Mouse (Mus musculus): ENCODE measurements around the gene Dock3. TPM values are rescaled to one million over a fixed set of nuclear protein-coding genes. Genes with fewer than 3 reads are reported as not detected.

Dock3 gene
- total RNA-seq, 1 experiment from 2014 or later = not detected

DNA sequence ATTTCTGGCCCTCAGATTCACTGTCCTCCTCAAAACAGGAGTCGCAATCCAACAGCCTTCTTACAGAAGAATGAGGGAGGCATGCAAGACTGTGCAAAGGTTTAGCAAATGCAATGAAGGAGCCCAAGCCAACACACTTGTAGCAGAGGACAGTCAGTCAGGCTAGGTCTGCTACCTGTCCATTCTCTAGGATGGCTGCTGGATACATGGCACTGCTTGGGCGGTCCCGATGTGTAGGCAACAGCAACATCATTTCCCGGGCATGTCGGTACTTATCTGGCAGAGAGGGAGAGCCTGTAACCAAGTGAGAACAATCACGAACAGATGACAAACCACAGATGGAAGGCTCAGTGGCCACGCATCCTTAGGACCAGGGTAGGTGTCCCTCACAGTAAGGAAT lies 330.1 kb downstream of the Dock3 start:
- no peak for ATAC-seq (replicated peaks; ENCODE audit: insufficient number of reproducible peaks, low FRiP score, low TSS enrichment, poor library complexity, severe bottlenecking)

DNA sequence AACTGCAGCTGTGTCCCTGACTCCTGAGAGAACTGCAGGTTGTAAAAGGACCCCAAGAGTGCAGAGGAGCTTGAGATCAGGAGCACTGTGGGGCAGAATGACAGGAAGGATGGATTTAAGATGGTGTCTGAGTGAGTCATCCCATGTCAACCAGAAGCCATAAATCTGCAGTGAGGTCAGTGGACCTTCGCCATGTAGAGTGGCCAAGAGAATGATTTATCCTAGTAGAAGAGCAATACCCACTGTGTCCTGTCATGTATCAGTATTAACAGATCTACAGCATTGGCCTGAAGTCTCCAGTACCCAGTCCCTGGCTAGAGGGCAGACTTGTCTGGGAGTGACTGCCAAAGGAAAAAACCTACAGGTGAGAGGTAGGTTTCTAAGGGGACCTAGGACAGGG lies 332.8 kb downstream of the Dock3 start:
- no peak for ATAC-seq (replicated peaks; ENCODE audit: insufficient number of reproducible peaks, low FRiP score, low TSS enrichment, poor library complexity, severe bottlenecking)

DNA sequence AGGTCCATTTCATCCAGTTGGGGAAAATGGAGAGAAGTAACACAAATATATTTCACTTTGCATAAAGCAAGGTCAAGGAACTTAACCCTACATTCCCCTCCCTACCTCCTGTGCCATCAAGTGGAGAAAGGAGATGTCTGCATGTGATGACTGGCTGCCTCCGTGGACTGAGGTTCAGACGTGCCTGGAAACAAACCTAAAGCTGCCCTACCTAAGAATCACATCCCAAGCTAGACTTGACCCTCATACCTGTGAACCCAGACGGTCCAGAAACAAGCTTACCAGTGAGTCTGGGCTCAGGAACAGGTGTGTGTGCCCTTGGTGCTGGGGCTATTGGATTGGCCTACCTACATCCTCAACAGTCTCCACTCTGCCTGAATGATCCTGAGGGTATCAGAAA lies 338.4 kb downstream of the Dock3 start:
- ATAC-seq (replicated peaks; ENCODE audit: insufficient number of reproducible peaks, low FRiP score, low TSS enrichment, poor library complexity, severe bottlenecking) = no peak

DNA sequence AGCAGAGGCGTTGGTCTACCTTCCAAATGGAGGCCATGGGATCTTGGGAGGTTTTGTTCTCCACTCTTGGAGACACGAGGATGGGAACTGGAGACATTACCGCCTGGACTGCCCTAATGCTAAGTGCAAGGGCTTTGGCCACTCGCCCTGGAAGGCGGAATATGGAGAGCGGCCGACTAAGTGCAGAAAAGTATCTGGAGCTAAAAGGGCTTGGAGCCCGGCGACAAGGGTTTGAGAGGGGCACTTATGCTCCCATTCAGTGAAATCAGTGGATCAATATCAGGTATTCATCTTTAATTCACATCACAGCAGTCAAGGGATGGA lies 339.2 kb downstream of the Dock3 start:
- ATAC-seq (replicated peaks; ENCODE audit: insufficient number of reproducible peaks, low FRiP score, low TSS enrichment, poor library complexity, severe bottlenecking) = no peak

DNA sequence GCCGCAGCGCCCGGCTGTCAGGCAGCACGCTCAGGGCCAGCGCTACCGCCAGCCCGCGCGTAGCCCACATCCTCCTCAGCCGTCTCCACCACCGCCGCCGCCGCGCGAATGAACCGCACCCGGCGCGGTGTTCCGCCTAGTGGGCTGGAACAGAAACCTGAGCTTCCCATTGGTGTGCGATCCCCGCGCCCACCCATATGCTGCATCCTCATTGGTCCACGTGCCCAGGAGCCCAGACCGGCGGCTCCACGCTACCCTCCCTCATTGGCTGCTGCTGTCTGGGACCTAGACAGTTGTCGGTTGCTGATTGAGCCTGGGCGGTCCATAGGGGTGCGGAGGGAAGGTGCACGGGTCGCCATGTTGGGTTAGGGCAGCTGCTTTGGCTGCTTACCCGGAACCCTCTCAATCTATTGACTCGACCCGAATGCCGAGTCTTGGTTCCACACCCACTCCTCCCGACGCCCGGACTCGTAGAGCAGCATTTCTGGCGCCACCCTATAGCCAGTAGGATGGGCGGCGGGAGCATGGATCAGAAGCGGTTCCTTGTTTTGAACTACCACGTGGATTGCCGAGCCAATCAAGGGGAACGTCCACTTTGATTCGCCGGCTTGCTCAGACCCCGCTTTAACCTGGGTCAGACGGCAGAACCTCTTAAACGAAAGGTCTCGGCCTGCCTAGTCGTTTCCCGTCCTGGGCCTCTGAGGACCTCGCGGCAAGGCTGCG lies 339.7 kb downstream of the Dock3 start, which contains the start of gene Manf:
TSS of gene Manf (minus strand) at position 151 of the 723 bp plus-strand sequence.
- ATAC-seq (replicated peaks; ENCODE audit: insufficient number of reproducible peaks, low FRiP score, low TSS enrichment, poor library complexity, severe bottlenecking) = peak; percentile 90

DNA sequence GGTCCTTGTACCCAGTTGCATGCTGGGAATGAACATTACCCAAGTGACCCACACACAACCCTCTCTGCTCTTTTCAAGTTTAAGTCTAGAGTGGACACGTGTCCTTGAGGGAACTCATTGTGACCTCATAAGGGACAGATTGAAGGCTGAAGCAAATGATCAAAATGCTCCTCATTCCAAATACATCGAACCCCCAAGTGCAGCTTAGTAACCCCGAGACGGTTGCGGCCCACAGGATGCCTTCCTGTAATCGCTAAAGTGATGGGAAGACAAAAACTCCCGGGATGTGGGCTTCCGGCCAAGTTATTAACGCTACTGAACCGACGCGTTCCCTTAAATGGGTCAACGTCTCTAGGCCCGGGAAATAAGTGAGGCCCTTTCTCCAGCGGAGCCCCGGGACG lies 340.4 kb downstream of the Dock3 start:
- no peak for ATAC-seq (replicated peaks; ENCODE audit: insufficient number of reproducible peaks, low FRiP score, low TSS enrichment, poor library complexity, severe bottlenecking)

DNA sequence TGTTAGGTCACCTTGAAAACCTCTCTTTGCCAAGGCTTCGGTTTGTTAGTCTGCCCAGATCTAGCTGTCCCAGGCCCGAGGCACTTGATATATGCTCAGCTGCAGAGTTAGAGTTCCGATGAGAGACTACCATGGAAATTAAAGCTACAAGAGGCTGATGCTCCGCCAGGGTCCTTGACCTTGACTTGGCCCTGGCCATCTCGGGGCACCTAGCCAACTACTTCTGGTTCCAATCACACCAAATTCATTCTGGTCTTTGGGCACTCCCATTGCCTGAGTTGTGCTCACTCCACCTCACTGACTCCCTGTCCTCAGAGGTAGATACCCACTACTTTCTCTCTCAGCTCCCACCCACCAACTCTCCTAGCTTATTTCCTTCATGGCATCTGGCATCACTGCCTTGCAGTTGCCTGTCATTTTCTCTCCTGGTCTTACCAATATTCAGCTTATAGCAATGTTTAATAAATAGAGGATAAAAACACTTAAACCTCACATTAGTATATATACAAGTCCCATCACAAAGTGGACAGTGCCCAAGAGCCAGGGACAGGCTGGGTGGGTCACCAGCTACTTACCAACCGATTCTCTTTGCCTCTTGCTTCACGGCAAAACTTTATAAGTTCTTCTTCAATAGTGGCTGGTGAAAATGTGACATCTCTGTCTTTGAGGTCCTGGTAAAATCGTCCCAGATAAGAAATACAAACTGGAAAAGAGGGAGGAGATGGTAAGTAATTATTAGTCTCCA lies 341.0 kb downstream of the Dock3 start:
- no peak for ATAC-seq (replicated peaks; ENCODE audit: insufficient number of reproducible peaks, low FRiP score, low TSS enrichment, poor library complexity, severe bottlenecking)

DNA sequence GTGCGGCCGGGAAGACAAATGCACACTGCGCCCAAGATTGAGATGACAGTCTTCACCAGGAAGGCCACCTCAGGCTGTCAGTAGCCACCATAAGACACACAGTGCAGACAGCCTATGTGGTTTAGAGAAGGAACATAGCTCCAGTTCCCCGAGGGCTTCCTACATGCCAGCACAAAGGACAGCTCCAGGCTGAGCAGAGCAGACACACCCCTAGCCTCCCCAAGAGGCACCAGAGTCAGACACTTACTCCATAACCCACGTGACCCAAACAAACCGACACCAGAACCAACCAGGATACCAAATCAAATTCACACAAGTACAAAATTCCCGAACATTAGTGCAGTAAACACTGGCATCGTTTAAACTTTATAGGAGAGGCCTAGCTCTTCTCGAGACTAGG lies 342.4 kb downstream of the Dock3 start:
- no peak for ATAC-seq (replicated peaks; ENCODE audit: insufficient number of reproducible peaks, low FRiP score, low TSS enrichment, poor library complexity, severe bottlenecking)

DNA sequence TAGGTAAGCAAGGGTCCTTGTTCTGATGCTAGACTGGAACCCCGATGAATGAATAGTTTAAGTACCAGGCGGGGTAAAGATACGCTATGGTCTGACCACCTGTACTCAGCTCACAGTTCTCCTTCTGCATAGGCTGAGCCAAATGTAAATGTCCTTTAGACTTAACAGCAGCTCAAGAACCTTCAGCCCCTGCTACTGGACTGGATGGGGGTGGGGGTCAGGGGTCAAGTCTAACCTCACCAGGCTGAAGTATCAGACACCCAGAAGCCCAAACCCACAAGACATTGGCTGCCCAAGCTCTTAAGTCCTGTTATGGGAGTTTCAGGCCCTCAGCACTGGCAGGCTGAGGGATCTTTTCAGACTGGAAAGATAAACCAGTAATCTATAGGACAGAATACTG lies 343.4 kb downstream of the Dock3 start:
- no peak for ATAC-seq (replicated peaks; ENCODE audit: insufficient number of reproducible peaks, low FRiP score, low TSS enrichment, poor library complexity, severe bottlenecking)

DNA sequence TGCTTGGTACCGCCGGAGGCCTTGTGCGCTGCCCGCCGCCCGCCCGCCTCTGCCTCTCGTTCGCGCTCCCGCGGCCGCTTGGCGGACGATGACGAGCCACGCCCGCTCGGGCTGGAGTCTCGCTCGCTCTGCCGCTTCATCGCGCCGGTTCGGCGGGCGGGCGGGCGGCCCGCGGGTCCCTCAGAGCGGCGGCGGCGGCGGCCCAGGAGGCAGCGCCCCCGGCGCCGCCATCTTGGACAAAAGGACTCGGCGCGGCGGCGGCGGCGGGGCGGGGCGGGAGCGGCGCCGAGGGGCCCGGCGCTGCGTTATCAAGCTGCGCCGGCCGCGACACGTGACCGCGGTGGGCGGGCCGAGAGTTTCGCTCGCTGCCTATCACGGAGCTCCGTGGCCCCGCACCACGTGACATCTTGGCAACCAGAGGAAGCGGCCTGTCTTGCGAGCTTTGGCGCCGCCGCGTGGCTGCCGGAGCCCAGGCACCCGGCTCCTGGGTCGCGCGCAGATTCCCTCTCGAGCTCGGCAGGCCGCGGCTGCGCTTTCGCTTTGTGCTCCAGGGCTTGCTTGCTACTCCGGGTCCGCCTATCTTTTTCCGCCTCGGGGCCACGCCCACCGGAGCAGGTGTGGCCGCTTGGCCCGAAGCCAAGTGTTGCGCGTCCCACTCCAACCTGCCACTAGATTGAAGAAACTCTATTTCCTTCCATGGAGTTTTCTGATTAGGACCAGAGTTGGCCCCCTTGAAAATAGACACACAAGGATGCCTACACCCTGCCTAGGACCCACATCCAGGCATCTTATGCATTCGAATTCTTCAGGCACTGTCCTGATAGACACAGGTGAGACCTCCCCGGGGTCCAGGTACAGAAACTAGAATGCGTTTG lies 344.6 kb downstream of the Dock3 start, which contains the start of gene Rbm15b:
TSS of gene Rbm15b (minus strand) at position 601 of the 875 bp plus-strand sequence.
- peak; percentile 52 for ATAC-seq (replicated peaks; ENCODE audit: insufficient number of reproducible peaks, low FRiP score, low TSS enrichment, poor library complexity, severe bottlenecking)

GRCm38 (mm10) chr9:106885901-106886731 lies 345.6 kb downstream of the Dock3 start:
- no peak for ATAC-seq (replicated peaks; ENCODE audit: insufficient number of reproducible peaks, low FRiP score, low TSS enrichment, poor library complexity, severe bottlenecking)

DNA sequence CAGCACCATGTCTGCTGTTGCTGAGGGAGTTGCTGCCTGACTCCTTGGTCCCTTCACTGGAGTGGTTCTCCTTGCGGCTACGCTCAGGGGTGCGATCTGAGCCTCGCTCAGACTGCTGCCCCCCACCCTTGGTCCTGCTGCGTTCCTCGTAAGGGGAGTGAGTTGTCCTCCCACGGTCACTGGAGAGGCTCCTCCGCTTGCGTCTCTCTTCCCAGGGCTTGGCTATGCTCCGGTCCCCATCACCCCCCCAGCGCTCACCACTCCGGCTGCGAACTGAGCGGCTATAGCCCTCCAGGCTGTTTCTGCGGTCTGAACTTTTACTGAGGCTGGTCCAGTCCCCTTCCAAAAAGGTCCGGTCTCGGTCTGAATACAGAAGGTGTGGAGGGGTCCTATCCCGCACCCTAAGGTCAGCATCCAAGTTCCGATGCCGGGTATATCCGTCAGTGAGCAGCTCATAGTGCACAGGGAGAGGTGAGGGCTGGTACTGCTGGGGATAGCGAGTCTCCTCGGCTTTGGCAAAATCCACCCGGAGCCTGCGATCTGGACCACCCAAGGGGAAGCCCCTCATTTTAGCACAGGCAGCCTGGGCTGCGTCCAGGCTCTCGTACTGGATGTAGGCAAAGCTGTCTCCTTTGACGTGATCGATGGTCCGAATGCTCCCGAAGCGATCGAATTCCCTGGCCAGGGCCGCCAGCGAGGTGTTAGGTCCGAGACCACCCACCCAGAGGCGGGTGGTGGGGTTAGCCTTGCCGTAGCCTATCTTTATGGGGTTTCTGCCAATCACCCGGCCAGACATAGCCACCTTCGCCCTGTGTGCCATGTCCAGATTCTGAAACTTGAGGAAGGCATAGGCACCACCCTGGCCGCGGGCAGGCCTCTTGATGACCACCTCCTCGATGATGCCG lies 346.5 kb downstream of the Dock3 start:
- no peak for ATAC-seq (replicated peaks; ENCODE audit: insufficient number of reproducible peaks, low FRiP score, low TSS enrichment, poor library complexity, severe bottlenecking)

GRCm38 (mm10) chr9:106884306-106884705 lies 347.4 kb downstream of the Dock3 start:
- ATAC-seq (replicated peaks; ENCODE audit: insufficient number of reproducible peaks, low FRiP score, low TSS enrichment, poor library complexity, severe bottlenecking) = no peak

DNA sequence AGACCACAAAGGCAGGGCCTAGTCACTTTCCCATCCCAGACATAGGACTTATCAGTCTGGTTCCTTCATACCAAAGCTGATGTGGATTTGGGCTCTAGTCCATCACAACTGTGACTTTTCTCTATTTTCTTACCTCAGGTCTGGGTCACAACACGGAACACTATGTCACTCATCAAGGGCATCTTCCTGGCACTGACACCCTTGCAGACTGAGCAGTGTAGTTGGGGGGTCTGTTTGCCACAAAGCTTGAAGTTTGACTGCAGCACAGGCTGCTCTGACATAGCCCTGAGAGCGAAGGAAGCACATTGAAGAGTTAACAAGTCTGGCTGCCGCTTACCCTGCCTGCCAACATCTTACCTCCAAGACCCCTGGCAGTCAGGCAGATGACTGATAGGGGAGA lies 348.6 kb downstream of the Dock3 start:
- no peak for ATAC-seq (replicated peaks; ENCODE audit: insufficient number of reproducible peaks, low FRiP score, low TSS enrichment, poor library complexity, severe bottlenecking)

DNA sequence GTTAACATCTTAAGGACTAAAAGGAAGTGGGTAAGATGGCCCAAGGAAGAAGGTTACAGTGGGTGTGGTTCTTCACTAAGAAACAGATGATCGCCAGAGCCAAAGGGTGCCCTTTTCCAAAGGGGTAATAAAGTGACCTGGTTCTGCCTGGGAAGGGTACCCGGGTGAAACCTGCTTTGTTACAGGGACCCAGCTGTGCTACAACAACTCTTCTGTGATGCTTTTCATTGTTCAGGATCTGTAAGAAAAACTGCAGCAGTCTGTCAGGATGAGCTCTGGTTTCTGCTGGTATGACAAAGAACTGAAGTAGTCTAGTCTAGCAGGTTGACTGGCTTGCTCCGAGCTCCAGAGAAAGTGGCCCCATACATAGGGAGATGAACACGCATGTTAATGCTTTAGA lies 349.5 kb downstream of the Dock3 start:
- ATAC-seq (replicated peaks; ENCODE audit: insufficient number of reproducible peaks, low FRiP score, low TSS enrichment, poor library complexity, severe bottlenecking) = no peak

DNA sequence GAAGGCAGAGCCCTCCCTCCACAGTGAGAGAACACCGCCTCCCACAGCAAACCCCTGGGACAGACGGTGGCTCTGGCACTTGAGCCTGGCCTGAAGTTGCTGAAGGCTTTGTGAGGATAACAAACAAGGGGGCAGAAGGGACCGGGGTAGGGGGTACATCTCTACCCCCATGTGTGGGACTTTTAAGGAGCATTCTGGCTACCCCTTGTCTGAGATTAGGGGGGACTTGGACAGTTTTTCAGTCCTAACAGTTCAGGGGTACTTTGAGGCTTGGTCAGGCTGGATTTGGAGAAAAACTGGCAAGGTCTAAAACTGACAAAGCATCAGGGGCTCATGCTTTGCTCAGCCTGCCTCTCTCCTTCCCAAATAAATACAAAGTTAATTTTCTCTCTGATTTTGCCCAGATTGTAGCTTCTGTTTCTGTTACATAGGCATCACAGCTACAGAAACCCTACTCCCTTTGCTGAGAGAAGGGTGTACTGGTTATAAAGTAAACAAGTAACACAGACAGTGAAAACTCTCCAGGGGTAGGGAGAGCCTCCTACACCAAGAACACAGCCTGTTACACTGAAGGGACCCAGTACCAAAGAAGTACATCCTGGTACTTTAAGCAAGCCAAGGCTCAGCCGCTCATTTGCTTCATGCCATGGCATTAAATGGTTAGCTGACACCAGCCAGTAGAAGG lies 350.5 kb downstream of the Dock3 start:
- no peak for ATAC-seq (replicated peaks; ENCODE audit: insufficient number of reproducible peaks, low FRiP score, low TSS enrichment, poor library complexity, severe bottlenecking)

- ATAC-seq (replicated peaks; ENCODE audit: insufficient number of reproducible peaks, low FRiP score, low TSS enrichment, poor library complexity, severe bottlenecking) = no peak
Measured at GRCm38 (mm10) chr9:106879471-106879870, 352.2 kb downstream of the Dock3 start.

All from monocyte, adult 5-6 weeks (primary cell).